Mouse (Mus musculus): ENCODE results near the gene Kcnd3. TPM values are rescaled to one million over a fixed set of nuclear protein-coding genes. Genes with fewer than 3 reads are reported as not detected.

The Kcnd3 gene
- total RNA-seq, 2 experiments from 2014 or later = 0.70 to 0.88 TPM

GRCm38 (mm10) chr3:105717856-105718555 is 265.9 kb downstream of the Kcnd3 start:
- DNase-seq (ENCODE audit: low spot score in 2 of 2) = no peak

- no peak for DNase-seq (ENCODE audit: low spot score in 2 of 2)
Observed at GRCm38 (mm10) chr3:105718746-105719145, 266.6 kb downstream of the Kcnd3 start.

GRCm38 (mm10) chr3:105719979-105720378 is 267.8 kb downstream of the Kcnd3 start:
- DNase-seq (ENCODE audit: low spot score in 2 of 2) = no peak

- DNase-seq (ENCODE audit: low spot score in 2 of 2) = no peak
Observed at GRCm38 (mm10) chr3:105720514-105720913, 268.4 kb downstream of the Kcnd3 start.

- no peak for DNase-seq (ENCODE audit: low spot score in 2 of 2)
Observed at GRCm38 (mm10) chr3:105721681-105722201, 269.6 kb downstream of the Kcnd3 start.

- DNase-seq (ENCODE audit: low spot score in 2 of 2) = no peak
Observed at GRCm38 (mm10) chr3:105722510-105722909, 270.4 kb downstream of the Kcnd3 start.

Other genes starting within 250 kb of the Kcnd3 start
- 10 to 100 TPM; 12.3 to 15.1 TPM for gene Ddx20, start 235.2 kb downstream of the Kcnd3 start, total RNA-seq (2021)

Measured in gastrocnemius, postnatal 4 days (tissue).